Mouse (Mus musculus) neural tube, embryonic 12.5 days (tissue): Measurements from ENCODE around the gene Natd1. TPM values are rescaled to one million over a fixed set of nuclear protein-coding genes. Genes with fewer than 3 reads are reported as not detected.

Experiments
- ATAC-seq: fragments of 200-750 bp; cut with Nextera tagmentation; 2 replicates; pipeline ENCODE4 v1.8.0; 2017; ENCODE audit warnings: low read depth, mild to moderate bottlenecking, moderate TSS enrichment, moderate library complexity; ENCODE audit not compliant: low FRiP score
- H3K27ac ChIP-seq: fragments of 300-500 bp; sonication (generic); 2 replicates; pipeline ENCODE4 v1.5.1; 2016
- H3K27me3 ChIP-seq: fragments of 300-500 bp; sonication (generic); replicated peaks from 2 replicates; pipeline ENCODE4 v1.6.1; 2016; ENCODE audit warnings: mild to moderate bottlenecking
- H3K36me3 ChIP-seq: fragments of 300-500 bp; sonication (generic); 2 replicates; pipeline ENCODE4 v1.6.1; 2016; ENCODE audit warnings: mild to moderate bottlenecking
- H3K4me1 ChIP-seq: fragments of 300-500 bp; sonication (generic); 2 replicates; pipeline ENCODE4 v1.6.1; 2016
- H3K4me2 ChIP-seq: fragments of 300-500 bp; sonication (generic); replicated peaks from 2 replicates; pipeline ENCODE4 v1.6.1; 2016; ENCODE audit warnings: mild to moderate bottlenecking
- H3K4me3 ChIP-seq: fragments of 300-500 bp; sonication (generic); 2 replicates; pipeline ENCODE4 v1.5.1; 2016
- H3K9ac ChIP-seq: fragments of 300-500 bp; sonication (generic); 2 replicates; pipeline ENCODE4 v1.6.1; 2016; ENCODE audit warnings: mild to moderate bottlenecking
- H3K9me3 ChIP-seq: fragments of 300-500 bp; sonication (generic); 2 replicates; pipeline ENCODE4 v1.6.1; 2016; ENCODE audit warnings: mild to moderate bottlenecking
- WGBS: fragments of 180-500 bp; shearing (Covaris S2); methylation state at CpG from one replicate; pipeline ENCODE4 v1.1.7; 2016; 5-methylcytosine and 5-hydroxymethylcytosine counted together
- polyA plus RNA-seq: library from polyadenylated mRNA; unstranded; fragments of >200 nt; fragmentation: Nextera tagmentation; extraction: Ambion mirVana; gene quantifications from 2 replicates; pipeline ENCODE4 v1.2.1, GENCODE M21; 2016

The Natd1 gene
- 27.2 and 28.8 TPM in 2 replicates for polyA plus RNA-seq

DNA sequence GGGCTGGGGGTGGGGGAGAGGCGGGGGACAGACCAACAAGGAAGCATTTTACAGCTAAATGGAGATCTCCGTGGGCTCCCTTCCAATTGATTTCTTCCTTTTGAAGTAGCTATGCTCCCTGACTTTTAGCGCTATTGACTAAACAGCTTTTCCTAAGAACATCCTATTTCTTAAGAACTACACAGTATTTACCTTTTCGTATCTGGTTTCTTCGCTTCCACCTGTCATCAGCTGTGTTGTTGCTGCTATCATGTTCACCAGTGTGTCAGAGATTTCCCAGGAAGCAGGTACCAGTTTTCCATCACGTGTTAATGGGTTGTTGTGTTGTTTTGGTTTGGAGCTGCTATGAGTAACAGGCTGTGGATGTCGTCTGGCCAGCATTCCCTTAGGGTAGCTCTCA, at the start of gene Natd1:
Gene Natd1 (minus strand): TSS at position 260 of the 400 bp plus-strand sequence.
- Histone ChIP-seq H3K9me3 (no peaks in the 10 kb centered on the region), H3K36me3 (no peaks in the 10 kb centered on the region), H3K4me1 (peaks cover 24% of the 10 kb centered on the region), H3K27me3 (no peaks in the 10 kb centered on the region), H3K4me3 (peak within 1 kb of the TSS; percentile 92), H3K4me2 (peak within 1 kb of the TSS; percentile 73), H3K27ac (peak within 1 kb of the TSS; percentile 66), H3K9ac (peak within 1 kb of the TSS; percentile 90)
- WGBS, result 38% methylated on average over 7 of the region's 7 CpGs
- ATAC-seq, result no peak

DNA sequence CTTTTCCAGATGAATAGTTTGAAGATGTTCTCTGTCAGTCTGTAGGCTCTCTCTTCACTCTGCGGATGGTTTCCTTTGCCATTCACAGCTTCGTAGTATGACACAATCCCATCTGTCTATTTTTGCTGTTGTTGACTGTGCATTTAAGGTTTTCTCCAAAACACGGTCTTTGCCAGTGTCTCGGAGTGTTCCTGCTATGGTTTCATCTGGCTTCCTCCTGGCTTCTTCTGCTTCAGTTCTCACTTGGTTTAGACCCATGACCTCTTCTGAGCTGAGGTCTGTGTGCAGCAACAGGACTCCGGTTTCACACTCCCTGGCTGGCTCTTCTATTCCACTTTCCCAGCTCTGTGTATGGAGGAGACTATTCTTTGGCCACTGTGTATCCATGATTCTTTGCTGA, 48.2 kb upstream of the Natd1 start:
- Histone ChIP-seq H3K36me3 (no peaks in the 10 kb centered on the region), H3K9me3 (no peaks in the 10 kb centered on the region), H3K4me2 (no peak overlapping the region), H3K9ac (no peak overlapping the region), H3K4me3 (no peak overlapping the region), H3K27me3 (no peaks in the 10 kb centered on the region), H3K4me1 (no peaks in the 10 kb centered on the region), H3K27ac (no peak overlapping the region)
- 91% methylated on average over 5 of the region's 5 CpGs for WGBS
- ATAC-seq, result no peak

DNA sequence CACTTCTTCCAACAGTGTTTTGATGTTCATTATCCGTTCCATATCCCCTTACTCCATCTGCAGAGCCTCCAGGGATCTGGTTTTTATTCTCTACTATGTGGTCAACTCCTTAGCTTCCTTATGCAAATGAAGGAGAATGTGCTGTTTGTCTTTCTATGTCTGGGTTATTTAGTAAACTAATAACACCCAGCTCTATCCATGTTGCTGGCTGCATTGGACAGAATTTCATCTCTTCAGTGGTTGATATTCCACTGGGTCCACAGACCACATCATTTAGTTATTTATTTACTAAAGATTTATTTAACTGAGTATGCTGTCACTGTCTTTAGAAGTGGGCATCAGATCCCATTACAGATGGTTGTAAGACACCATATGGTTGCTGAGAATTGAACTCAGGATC, 46.6 kb upstream of the Natd1 start:
- Histone ChIP-seq H3K27ac (no peak overlapping the region), H3K4me3 (no peak overlapping the region), H3K27me3 (no peaks in the 10 kb centered on the region), H3K36me3 (no peaks in the 10 kb centered on the region), H3K4me2 (no peak overlapping the region), H3K4me1 (no peaks in the 10 kb centered on the region), H3K9me3 (no peaks in the 10 kb centered on the region), H3K9ac (no peak overlapping the region)
- no peak for ATAC-seq
- WGBS, result 63% methylated on average over 1 of the region's 1 CpGs

GRCm38 (mm10) chr11:60958948-60959347, 44.4 kb upstream of the Natd1 start:
- H3K4me1 ChIP-seq, result 0 out of 2 replicates have a peak, but pooled peaks cover 2% of the 10 kb centered on the region
- no peaks in the 10 kb centered on the region for H3K36me3 ChIP-seq
- H3K9me3 ChIP-seq, result no peaks in the 10 kb centered on the region
- no peak overlapping the region for H3K27ac ChIP-seq
- 95% methylated on average over 4 of the region's 4 CpGs for WGBS
- no peak overlapping the region for H3K9ac ChIP-seq
- H3K27me3 ChIP-seq, result no peaks in the 10 kb centered on the region
- ATAC-seq, result no peak
- H3K4me3 ChIP-seq, result no peak overlapping the region
- H3K4me2 ChIP-seq, result no peak overlapping the region

GRCm38 (mm10) chr11:60955621-60956383, 41.3 kb upstream of the Natd1 start:
- Histone ChIP-seq H3K9me3 (no peaks in the 10 kb centered on the region), H3K9ac (no peak overlapping the region), H3K4me2 (no peak overlapping the region), H3K4me1 (0 out of 2 replicates have a peak, but pooled peaks cover 3% of the 10 kb centered on the region), H3K36me3 (peaks cover 14% of the 10 kb centered on the region), H3K27me3 (no peaks in the 10 kb centered on the region), H3K4me3 (no peak overlapping the region), H3K27ac (no peak overlapping the region)
- ATAC-seq, result no peak
- 79% methylated on average over 9 of the region's 9 CpGs for WGBS

- 81% methylated on average over 10 of the region's 10 CpGs for WGBS
- Histone ChIP-seq H3K36me3 (peaks cover 17% of the 10 kb centered on the region), H3K9me3 (no peaks in the 10 kb centered on the region), H3K27me3 (no peaks in the 10 kb centered on the region), H3K4me3 (no peak overlapping the region), H3K9ac (no peak overlapping the region), H3K4me2 (peak overlapping the region; percentile 40), H3K4me1 (0 out of 2 replicates have a peak, but pooled peaks cover 3% of the 10 kb centered on the region), H3K27ac (no peak overlapping the region)
- ATAC-seq, result no peak
Observed at GRCm38 (mm10) chr11:60954255-60955104, 39.9 kb upstream of the Natd1 start.

GRCm38 (mm10) chr11:60953803-60954202, 39.3 kb upstream of the Natd1 start:
- 6% methylated on average over 15 of the region's 15 CpGs for WGBS
- Histone ChIP-seq H3K27me3 (no peaks in the 10 kb centered on the region), H3K36me3 (peaks cover 22% of the 10 kb centered on the region), H3K9me3 (no peaks in the 10 kb centered on the region), H3K4me1 (0 out of 2 replicates have a peak, but pooled peaks cover 3% of the 10 kb centered on the region), H3K4me3 (no peak overlapping the region), H3K27ac (no peak overlapping the region), H3K4me2 (peak overlapping the region; percentile 40), H3K9ac (no peak overlapping the region)
- ATAC-seq, result peak; percentile 95

DNA sequence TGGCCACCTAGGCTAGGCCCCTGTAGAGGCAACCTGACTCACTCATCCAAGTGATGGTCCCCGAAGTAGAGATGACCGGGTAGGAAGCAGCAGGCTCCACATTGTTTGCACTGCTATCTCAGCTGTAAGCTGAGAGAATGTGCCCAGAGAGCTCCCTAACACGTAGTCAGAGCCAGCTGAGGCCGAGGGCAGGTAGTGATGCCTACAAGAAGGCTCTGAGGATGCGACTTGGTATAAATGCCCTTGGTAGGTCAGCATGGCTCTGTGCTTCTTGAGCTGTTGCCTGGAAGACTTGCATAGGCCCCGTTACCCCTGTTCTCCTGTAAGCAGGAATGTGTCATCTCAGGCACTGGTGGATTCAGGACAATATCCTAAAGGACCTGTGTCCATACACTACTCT, 38.4 kb upstream of the Natd1 start:
- Histone ChIP-seq H3K4me1 (0 out of 2 replicates have a peak, but pooled peaks cover 3% of the 10 kb centered on the region), H3K27ac (no peak overlapping the region), H3K27me3 (no peaks in the 10 kb centered on the region), H3K9me3 (no peaks in the 10 kb centered on the region), H3K36me3 (peaks cover 29% of the 10 kb centered on the region), H3K4me3 (no peak overlapping the region), H3K9ac (no peak overlapping the region), H3K4me2 (no peak overlapping the region)
- 93% methylated on average over 6 of the region's 6 CpGs for WGBS
- no peak for ATAC-seq

DNA sequence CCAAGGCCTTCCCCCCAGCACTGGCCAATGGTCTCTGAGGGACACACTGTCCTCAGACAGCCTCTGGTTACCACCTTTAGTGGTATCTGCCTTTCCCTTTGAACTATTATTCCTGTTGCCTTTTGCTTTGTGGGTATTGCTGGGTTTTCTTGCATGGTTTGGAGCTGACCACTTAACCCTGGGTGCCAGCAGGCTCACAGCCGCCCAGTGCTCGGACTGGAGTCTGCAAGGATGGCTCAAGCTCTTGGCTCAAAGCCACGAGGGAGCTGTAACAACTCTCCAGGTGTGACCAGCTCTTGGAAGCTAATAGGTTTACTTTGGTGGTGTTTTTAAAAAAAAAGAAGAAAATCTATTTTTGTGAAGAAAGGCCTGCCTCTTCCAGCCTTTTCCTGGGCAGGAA, 37.8 kb upstream of the Natd1 start:
- WGBS, result 85% methylated on average over 3 of the region's 3 CpGs
- no peak overlapping the region for H3K4me3 ChIP-seq
- no peak for ATAC-seq
- 0 out of 2 replicates have a peak, but pooled peaks cover 3% of the 10 kb centered on the region for H3K4me1 ChIP-seq
- no peaks in the 10 kb centered on the region for H3K9me3 ChIP-seq
- no peaks in the 10 kb centered on the region for H3K27me3 ChIP-seq
- H3K4me2 ChIP-seq, result no peak overlapping the region
- no peak overlapping the region for H3K27ac ChIP-seq
- H3K36me3 ChIP-seq, result peaks cover 34% of the 10 kb centered on the region
- no peak overlapping the region for H3K9ac ChIP-seq

- H3K9me3 ChIP-seq, result no peaks in the 10 kb centered on the region
- H3K4me2 ChIP-seq, result no peak overlapping the region
- H3K4me3 ChIP-seq, result no peak overlapping the region
- WGBS, result 94% methylated on average over 5 of the region's 5 CpGs
- no peak overlapping the region for H3K9ac ChIP-seq
- H3K27ac ChIP-seq, result no peak overlapping the region
- ATAC-seq, result no peak
- H3K4me1 ChIP-seq, result 0 out of 2 replicates have a peak, but pooled peaks cover 3% of the 10 kb centered on the region
- H3K36me3 ChIP-seq, result peaks cover 38% of the 10 kb centered on the region
- H3K27me3 ChIP-seq, result no peaks in the 10 kb centered on the region
Observed at GRCm38 (mm10) chr11:60951896-60952295, 37.3 kb upstream of the Natd1 start.

- WGBS, result 86% methylated on average over 4 of the region's 4 CpGs
- no peaks in the 10 kb centered on the region for H3K27me3 ChIP-seq
- no peak overlapping the region for H3K4me3 ChIP-seq
- no peak overlapping the region for H3K27ac ChIP-seq
- no peak overlapping the region for H3K9ac ChIP-seq
- peaks cover 60% of the 10 kb centered on the region for H3K36me3 ChIP-seq
- H3K4me1 ChIP-seq, result no peaks in the 10 kb centered on the region
- ATAC-seq, result no peak
- H3K9me3 ChIP-seq, result no peaks in the 10 kb centered on the region
- no peak overlapping the region for H3K4me2 ChIP-seq
Observed at GRCm38 (mm10) chr11:60945003-60945402, 30.5 kb upstream of the Natd1 start.

GRCm38 (mm10) chr11:60942263-60943015, 27.9 kb upstream of the Natd1 start:
- Histone ChIP-seq H3K4me2 (no peak overlapping the region), H3K36me3 (peaks cover 43% of the 10 kb centered on the region)
- 93% methylated on average over 9 of the region's 9 CpGs for WGBS

More at GRCm38 (mm10) chr11:60942263-60943015, 27.9 kb upstream of the Natd1 start:
- no peak overlapping the region for H3K27ac ChIP-seq
- H3K9ac ChIP-seq, result no peak overlapping the region
- no peak overlapping the region for H3K4me3 ChIP-seq
- no peaks in the 10 kb centered on the region for H3K4me1 ChIP-seq
- no peak for ATAC-seq
- H3K9me3 ChIP-seq, result no peaks in the 10 kb centered on the region
- H3K27me3 ChIP-seq, result no peaks in the 10 kb centered on the region
